Mouse (Mus musculus): ENCODE data around the gene Gata5.

GRCm38 (mm10) chr2:180342189-180342588, 7.7 kb upstream of the Gata5 start:
- TF ChIP-seq CTCF (IDR thresholded peaks at IDR 0.05; ENCODE audit: control insufficient read depth, insufficient read depth, low read length): no peak
- no peak for TF ChIP-seq POLR2A (IDR thresholded peaks at IDR 0.05; ENCODE audit: borderline replicate concordance, control insufficient read depth, low read depth, low read length)
